Mouse (Mus musculus) left cerebral cortex, postnatal 25 days (tissue): ENCODE results near the gene Lrrc72. TPM values are rescaled to one million over a fixed set of nuclear protein-coding genes. Genes with fewer than 3 reads are reported as not detected.
"Not testable (repeated sequence)": the region's sequence is repeated elsewhere in the genome, so short reads cannot be mapped to it uniquely, and the experiment has no call there.

Experiments used
- DNase-seq, 2 experiments: peaks; one replicate each; pipeline ENCODE4 v3.0.0; 2022; ENCODE audit warnings: low spot score in 2 of 2, mixed read lengths in 1 of 2
- intact Hi-C: fragments of 180-260 bp; cut with DNase I; formaldehyde crosslinking; loops from one replicate; pipeline ENCODE4 v1.15.1; 2025
- total RNA-seq, 2 experiments: library from RNA; stranded (reverse); gene quantifications; 2 replicates each; pipeline ENCODE4 v1.2.3; 2021

Gene Lrrc72
- total RNA-seq, 2 experiments from 2014 or later: not detected

GRCm38 (mm10) chr12:36205579-36206119 lies 47.5 kb downstream of the Lrrc72 start:
- intact Hi-C loops, DNase-seq: not testable (repeated sequence)

GRCm38 (mm10) chr12:36194976-36195375 lies 58.2 kb downstream of the Lrrc72 start:
- DNase-seq: no peak
- intact Hi-C loops: no loop called here

- intact Hi-C loops: no loop called here
- DNase-seq: no peak
These were observed 62.9 kb downstream of the Lrrc72 start for GRCm38 (mm10) chr12:36190343-36190742.

GRCm38 (mm10) chr12:36189610-36190009 lies 63.6 kb downstream of the Lrrc72 start:
- intact Hi-C loops: no loop called here

DNA sequence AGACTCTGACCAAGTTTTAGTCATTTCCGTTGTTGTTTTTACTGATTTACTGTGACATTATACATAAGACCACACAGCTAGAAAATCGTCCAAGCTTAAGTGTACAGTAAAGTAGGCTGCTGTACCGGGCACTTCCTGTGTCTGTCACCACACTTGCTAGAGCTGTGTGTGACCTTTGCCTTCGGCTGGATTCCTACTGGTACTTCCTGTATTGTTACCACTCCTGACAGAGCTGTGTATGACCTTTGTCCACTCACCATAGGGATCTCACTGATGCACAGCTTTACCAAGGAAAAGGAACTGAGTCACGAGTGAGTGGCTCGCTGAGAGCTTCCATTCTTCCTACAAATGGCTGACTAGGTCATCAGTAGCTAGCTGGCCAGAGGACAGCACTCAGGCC lies 66.1 kb downstream of the Lrrc72 start:
- DNase-seq: no peak

More at GRCm38 (mm10) chr12:36189610-36190009, 63.6 kb downstream of the Lrrc72 start:
- no peak for DNase-seq

GRCm38 (mm10) chr12:36182570-36182969 lies 70.6 kb downstream of the Lrrc72 start:
- intact Hi-C loops: no loop called here
- DNase-seq: no peak

More for the DNA sequence above, 66.1 kb downstream of the Lrrc72 start:
- intact Hi-C loops: no loop called here

DNA sequence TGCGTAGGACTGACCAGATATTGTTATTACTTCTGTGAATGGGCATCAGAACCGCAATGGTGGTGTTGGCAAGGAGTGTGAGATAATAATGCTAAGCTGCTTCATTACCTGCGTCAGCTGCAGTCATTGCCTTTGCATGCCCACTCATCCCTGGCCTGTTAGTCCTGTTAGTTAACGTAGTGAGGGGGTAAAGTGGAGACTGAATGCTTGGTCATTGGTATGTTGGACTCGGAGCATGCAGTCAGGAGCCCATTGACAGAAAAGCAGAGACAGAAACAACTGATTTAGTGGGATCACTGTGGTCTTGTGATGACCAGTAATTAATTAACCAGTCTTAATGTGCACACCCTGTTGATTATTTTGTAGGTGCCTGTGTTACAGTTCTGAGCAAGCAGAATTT lies 76.0 kb downstream of the Lrrc72 start:
- DNase-seq: no peak
- intact Hi-C loops: no loop called here

GRCm38 (mm10) chr12:36165299-36165698 lies 87.9 kb downstream of the Lrrc72 start:
- intact Hi-C loops: no loop called here
- no peak for DNase-seq

- intact Hi-C loops: no loop called here
- DNase-seq: no peak
These were observed 88.9 kb downstream of the Lrrc72 start for GRCm38 (mm10) chr12:36164126-36164791.

Other genes starting within 250 kb of the Lrrc72 start
- gene Tspan13, start 210.9 kb downstream of the Lrrc72 start, total RNA-seq: 100 to 1,000 TPM; 199 to 216 TPM
- gene Ankmy2, start 96.3 kb downstream of the Lrrc72 start, total RNA-seq: 10 to 100 TPM; 48.9 to 54.1 TPM
- gene Bzw2, start 95.3 kb downstream of the Lrrc72 start, total RNA-seq: 10 to 100 TPM; 51.7 to 52.4 TPM
- 1 to 10 TPM; 3.0 to 5.0 TPM for gene Sostdc1, start 60.7 kb upstream of the Lrrc72 start, total RNA-seq
- 10 to 100 TPM; 11.4 to 11.6 TPM for gene Ispd, start 128.1 kb upstream of the Lrrc72 start, total RNA-seq
- 1 to 10 TPM; 1.4 to 1.8 TPM for gene D630036H23Rik, start 128.8 kb upstream of the Lrrc72 start, total RNA-seq